Mouse (Mus musculus): ENCODE measurements around the gene Chkb.

- no peak for TF ChIP-seq CTCF (IDR thresholded peaks at IDR 0.05; ENCODE audit: borderline replicate concordance, insufficient read depth, low read depth, low read length)
- peak; percentile 83 for TF ChIP-seq POLR2A (IDR thresholded peaks at IDR 0.05; ENCODE audit: borderline replicate concordance, insufficient read depth, low read length)
Observed at GRCm38 (mm10) chr15:89429352-89430221, at the start of gene Chkb, which contains the start of the genes C730034F03Rik and Gm44502.

All from cerebellum, adult 2 months (tissue).